Mouse (Mus musculus) small intestine, adult 2 months (tissue): ENCODE measurements around the gene Sspo.

Experiments used
- CTCF ChIP-seq: fragments of 200-500 bp; IDR thresholded peaks from 2 replicates; pipeline ENCODE4 v1.5.1; 2012; ENCODE audit warnings: low read depth, mild to moderate bottlenecking, control low read depth, inconsistent platforms, low read length, moderate library complexity, mixed read lengths; ENCODE audit not compliant: insufficient replicate concordance, insufficient read length; ENCODE audit errors: extremely low read depth
- POLR2A ChIP-seq: fragments of 200-500 bp; IDR thresholded peaks from 2 replicates; pipeline ENCODE4 v1.6.1; 2012; ENCODE audit warnings: low read depth, mild to moderate bottlenecking, control low read depth, inconsistent platforms, low read length, moderate library complexity

DNA sequence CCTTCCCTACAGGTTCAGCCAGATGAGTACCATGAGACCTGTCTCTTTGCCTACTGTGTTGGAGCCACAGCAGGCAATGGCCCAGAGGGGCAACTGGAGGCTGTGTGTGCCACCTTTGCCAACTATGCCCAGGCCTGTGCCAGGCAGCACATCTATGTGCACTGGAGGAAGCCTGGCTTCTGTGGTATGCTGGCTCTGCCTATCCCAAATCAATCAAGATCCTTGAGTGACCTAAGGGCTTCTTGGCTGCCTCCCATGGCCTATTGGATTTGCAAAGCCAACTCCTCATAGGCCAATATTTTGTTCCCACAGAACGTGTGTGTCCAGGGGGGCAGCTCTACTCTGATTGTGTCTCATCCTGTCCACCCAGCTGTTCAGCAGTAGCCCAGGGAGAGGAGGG, 4.1 kb downstream of the Sspo start:
- TF ChIP-seq CTCF (no peak), POLR2A (no peak)
